Mouse (Mus musculus) liver, adult 2 months (tissue): ENCODE measurements around the gene Tenm3. TPM values are rescaled to one million over a fixed set of nuclear protein-coding genes. Genes with fewer than 3 reads are reported as not detected.

Source experiments
- DNase-seq: peaks from one replicate; pipeline ENCODE4 v3.0.0-alpha.2; 2011; ENCODE audit warnings: low read depth, low spot score; ENCODE audit errors: extremely low read depth
- H3K27ac ChIP-seq: fragments of 200-500 bp; replicated peaks from 2 replicates; pipeline ENCODE4 v1.5.1; 2012; ENCODE audit warnings: low read depth, mild to moderate bottlenecking, control low read depth, inconsistent platforms, low read length; ENCODE audit not compliant: insufficient read depth
- H3K27me3 ChIP-seq: fragments of 200-500 bp; 2 replicates; pipeline ENCODE4 v1.6.1; 2012; ENCODE audit warnings: mild to moderate bottlenecking, moderate library complexity, low read length, inconsistent platforms; ENCODE audit not compliant: control insufficient read depth, insufficient read depth
- H3K36me3 ChIP-seq: fragments of 200-500 bp; 2 replicates; pipeline ENCODE4 v1.6.1; 2012; ENCODE audit warnings: low read length, inconsistent platforms; ENCODE audit not compliant: control insufficient read depth, insufficient read depth
- H3K4me1 ChIP-seq: fragments of 200-500 bp; 2 replicates; pipeline ENCODE4 v1.6.1; 2011; ENCODE audit warnings: low read length; ENCODE audit not compliant: control insufficient read depth, insufficient read depth
- H3K4me3 ChIP-seq: fragments of 200-500 bp; 2 replicates; pipeline ENCODE4 v1.5.1; 2011; ENCODE audit warnings: low read depth, mild to moderate bottlenecking, control low read depth, low read length, moderate library complexity; ENCODE audit not compliant: insufficient read depth
- H3K79me2 ChIP-seq: fragments of 200-500 bp; 2 replicates; pipeline ENCODE4 v1.6.1; 2012; ENCODE audit warnings: inconsistent platforms, mild to moderate bottlenecking, low read length, moderate library complexity; ENCODE audit not compliant: control insufficient read depth, insufficient read depth
- H3K9ac ChIP-seq: fragments of 200-500 bp; 2 replicates; pipeline ENCODE4 v1.6.1; 2012; ENCODE audit warnings: low read depth, mild to moderate bottlenecking, control low read depth, inconsistent platforms, low read length
- CTCF ChIP-seq: fragments of 200-500 bp; IDR thresholded peaks from 2 replicates; pipeline ENCODE4 v1.5.1; 2011; ENCODE audit warnings: low read depth, low read length, control low read depth
- POLR2A ChIP-seq: fragments of 200-500 bp; IDR thresholded peaks from 2 replicates; pipeline ENCODE4 v1.6.1; 2011; ENCODE audit warnings: low read length, control low read depth; ENCODE audit not compliant: insufficient read depth; ENCODE audit errors: extremely low read depth
- WGBS: fragments of 180-500 bp; shearing (Covaris S2); methylation state at CpG from one replicate; pipeline ENCODE4 v1.1.7; 2018; 5-methylcytosine and 5-hydroxymethylcytosine counted together
- polyA plus RNA-seq: library from polyadenylated mRNA; depleted of rRNA; stranded (reverse); fragments of >200 nt; gene quantifications from 2 replicates; pipeline ENCODE4 v1.2.3, GENCODE M21; 2012
- total RNA-seq: library from RNA; depleted of rRNA; stranded (reverse); fragments of >200 nt; gene quantifications from 2 replicates; pipeline ENCODE4 v1.2.3, GENCODE M21; 2014

Gene Tenm3
- total and polyA plus RNA-seq, 2 experiments = 5.3 to 12.5 TPM

DNA sequence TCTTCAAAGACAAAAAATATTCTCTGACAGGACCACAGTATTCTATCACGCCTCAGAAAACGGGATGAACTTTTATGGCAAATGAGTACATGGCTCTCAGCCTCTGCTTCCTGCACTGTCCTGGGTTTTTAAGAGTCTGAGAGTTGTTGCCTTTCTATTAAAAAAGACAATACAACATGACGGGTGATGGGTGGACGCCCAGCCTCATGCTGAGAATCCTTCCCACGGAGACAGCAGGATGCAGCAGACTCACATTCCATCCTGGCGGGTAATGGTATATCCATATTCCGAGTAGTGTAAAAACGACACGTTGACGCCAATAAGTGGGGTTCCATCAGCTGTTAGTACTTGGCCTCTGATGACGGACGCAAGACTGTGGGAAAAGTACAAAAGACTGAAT is 544.4 kb downstream of the Tenm3 start:
- 94% methylated on average over 12 of the region's 12 CpGs for WGBS
- no peak overlapping the region for H3K9ac ChIP-seq
- H3K36me3 ChIP-seq = peaks cover 14% of the 10 kb centered on the region
- DNase-seq = no peak
- no peaks in the 10 kb centered on the region for H3K79me2 ChIP-seq
- H3K4me3 ChIP-seq = no peak overlapping the region
- no peak for TF ChIP-seq CTCF
- no peak for TF ChIP-seq POLR2A
- H3K4me1 ChIP-seq = no peaks in the 10 kb centered on the region
- H3K27ac ChIP-seq = no peak overlapping the region
- H3K27me3 ChIP-seq = no peaks in the 10 kb centered on the region

DNA sequence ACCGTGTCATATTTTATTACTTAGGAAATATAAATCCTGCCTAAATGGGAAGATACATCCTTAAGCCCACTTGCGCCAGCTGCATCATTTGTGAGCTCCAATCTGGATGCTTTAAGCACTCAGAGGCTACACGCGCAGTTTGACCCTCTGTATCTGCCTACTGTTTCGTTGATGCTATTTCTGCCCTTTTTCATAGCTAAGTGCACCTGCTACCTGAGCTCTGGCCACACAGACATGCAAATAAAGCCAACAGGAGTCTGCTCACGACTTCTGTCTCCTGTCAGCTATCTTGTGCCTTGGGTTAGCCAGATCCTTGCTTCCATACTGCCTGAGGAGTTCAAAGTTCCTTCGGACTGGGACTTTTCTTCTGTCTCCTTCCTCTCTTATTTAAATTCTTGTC is 547.4 kb downstream of the Tenm3 start:
- H3K9ac ChIP-seq = no peak overlapping the region
- H3K27me3 ChIP-seq = no peaks in the 10 kb centered on the region
- H3K4me1 ChIP-seq = no peaks in the 10 kb centered on the region
- TF ChIP-seq POLR2A (no peak), CTCF (no peak)
- no peaks in the 10 kb centered on the region for H3K79me2 ChIP-seq
- H3K4me3 ChIP-seq = no peak overlapping the region
- no peak overlapping the region for H3K27ac ChIP-seq
- WGBS = 95% methylated on average over 7 of the region's 7 CpGs
- DNase-seq = no peak
- peaks cover 22% of the 10 kb centered on the region for H3K36me3 ChIP-seq

DNA sequence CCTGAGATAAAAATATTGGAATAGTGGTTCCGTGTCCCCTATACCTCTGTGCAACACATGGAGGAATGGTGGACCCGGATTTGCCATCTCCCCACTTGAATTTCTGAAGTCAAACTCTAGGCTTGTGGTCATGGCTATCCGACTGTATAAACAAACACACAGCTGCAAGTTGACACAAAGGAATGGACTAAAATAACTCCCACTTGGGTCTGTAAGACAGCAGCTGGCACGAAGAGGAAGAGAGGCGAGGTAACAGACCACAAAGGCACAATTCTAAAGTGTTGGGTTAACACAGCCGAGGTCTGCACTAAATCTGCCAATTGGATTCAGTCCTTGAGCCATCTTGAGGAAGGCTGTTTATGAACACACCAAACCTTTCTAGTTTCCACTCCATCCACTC is 548.2 kb downstream of the Tenm3 start:
- no peaks in the 10 kb centered on the region for H3K4me1 ChIP-seq
- H3K27me3 ChIP-seq = no peaks in the 10 kb centered on the region
- no peak overlapping the region for H3K4me3 ChIP-seq
- no peak overlapping the region for H3K27ac ChIP-seq
- no peak overlapping the region for H3K9ac ChIP-seq
- TF ChIP-seq CTCF (no peak), POLR2A (no peak)
- no peak for DNase-seq
- WGBS = 85% methylated on average over 6 of the region's 6 CpGs
- H3K36me3 ChIP-seq = peaks cover 25% of the 10 kb centered on the region
- H3K79me2 ChIP-seq = no peaks in the 10 kb centered on the region

DNA sequence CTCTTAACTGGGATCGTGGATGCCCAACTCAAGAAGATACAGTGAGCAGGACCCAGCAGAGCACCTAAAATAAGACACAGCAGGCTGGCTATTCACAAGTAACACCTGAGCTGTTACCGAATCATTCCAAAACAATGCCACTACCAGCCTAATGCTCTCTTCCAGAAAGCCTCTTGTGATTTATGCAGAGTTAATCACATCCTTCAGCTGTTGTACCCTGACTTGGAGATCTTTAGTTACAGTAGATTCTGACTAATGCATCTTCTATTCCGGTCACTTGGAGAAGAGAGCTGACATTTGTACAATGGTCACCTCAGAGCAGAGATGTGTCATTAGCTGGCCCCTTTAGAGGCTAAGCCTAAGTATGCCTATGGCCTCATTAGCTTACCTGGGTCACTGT is 550.0 kb downstream of the Tenm3 start:
- no peak for DNase-seq
- Histone ChIP-seq H3K4me3 (no peak overlapping the region), H3K79me2 (no peaks in the 10 kb centered on the region), H3K27ac (no peak overlapping the region), H3K4me1 (no peaks in the 10 kb centered on the region), H3K9ac (no peak overlapping the region), H3K27me3 (no peaks in the 10 kb centered on the region), H3K36me3 (peaks cover 21% of the 10 kb centered on the region)
- no peak for TF ChIP-seq CTCF
- TF ChIP-seq POLR2A = no peak
- WGBS = 95% methylated on average over 3 of the region's 3 CpGs

DNA sequence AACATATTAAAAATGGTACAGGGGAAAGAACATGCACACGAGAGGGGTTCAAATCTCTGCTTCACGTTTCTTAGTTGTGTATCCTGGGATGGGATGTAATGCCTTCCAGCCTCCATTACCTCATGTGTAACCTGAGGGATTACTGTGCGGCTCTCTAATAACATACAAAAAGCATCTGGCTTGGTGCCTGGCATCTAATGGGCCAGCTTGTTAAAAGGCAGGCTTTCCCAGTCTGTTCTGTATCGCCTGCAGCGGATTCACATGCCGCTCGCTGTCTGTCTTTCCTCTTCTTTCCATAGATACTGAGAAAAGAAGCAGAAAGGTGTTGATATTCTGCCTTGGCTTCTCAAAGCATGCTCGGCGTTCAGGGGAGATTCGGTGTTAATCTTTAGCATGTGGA is 558.3 kb downstream of the Tenm3 start:
- H3K4me1 ChIP-seq = no peaks in the 10 kb centered on the region
- H3K27me3 ChIP-seq = no peaks in the 10 kb centered on the region
- H3K79me2 ChIP-seq = no peaks in the 10 kb centered on the region
- H3K36me3 ChIP-seq = peaks cover 10% of the 10 kb centered on the region
- no peak overlapping the region for H3K27ac ChIP-seq
- no peak overlapping the region for H3K4me3 ChIP-seq
- TF ChIP-seq POLR2A = no peak
- TF ChIP-seq CTCF = no peak
- 96% methylated on average over 10 of the region's 10 CpGs for WGBS
- H3K9ac ChIP-seq = no peak overlapping the region
- no peak for DNase-seq

DNA sequence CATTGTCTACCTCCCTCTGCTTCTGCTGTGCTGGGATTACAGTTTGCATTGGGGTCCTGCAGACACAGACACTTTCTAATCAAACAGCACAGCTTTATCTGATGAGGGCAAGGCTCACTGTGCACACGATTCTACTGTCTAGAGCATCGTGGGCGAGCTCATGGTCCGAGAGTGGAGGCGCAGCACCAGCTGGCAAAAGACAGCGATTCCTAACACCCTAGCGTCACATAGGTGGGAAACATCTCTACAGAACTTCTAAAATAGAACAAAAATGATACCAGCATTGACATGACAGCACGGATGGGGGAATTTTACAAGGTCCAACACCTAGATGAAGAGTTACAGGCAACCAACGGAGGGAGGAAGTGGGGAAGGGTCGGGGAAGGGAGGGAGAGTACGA is 561.9 kb downstream of the Tenm3 start:
- H3K9ac ChIP-seq = no peak overlapping the region
- DNase-seq = no peak
- H3K79me2 ChIP-seq = no peaks in the 10 kb centered on the region
- peaks cover 13% of the 10 kb centered on the region for H3K36me3 ChIP-seq
- whole genome bisulfite sequencing = 91% methylated on average over 11 of the region's 11 CpGs
- H3K4me1 ChIP-seq = no peaks in the 10 kb centered on the region
- H3K27me3 ChIP-seq = no peaks in the 10 kb centered on the region
- TF ChIP-seq POLR2A (no peak), CTCF (no peak)
- H3K27ac ChIP-seq = no peak overlapping the region
- H3K4me3 ChIP-seq = no peak overlapping the region
